Mouse (Mus musculus) lung, embryonic 15.5 days (tissue): ENCODE measurements at regions not wholly inside any gene's neighbourhood (a gene's known extent, or its start where the extent isn't known, plus 50 kb on each side); places are given as distances from the start of the nearest gene placed in this dataset.

Source experiments
- ATAC-seq: fragments of 200-750 bp; cut with Nextera tagmentation; 2 replicates; pipeline ENCODE4 v1.8.0; 2017; ENCODE audit warnings: moderate number of reproducible peaks, borderline replicate concordance; ENCODE audit not compliant: low FRiP score, low TSS enrichment; ENCODE audit errors: extremely low read depth
- H3K27ac ChIP-seq: fragments of 300-500 bp; sonication (generic); 2 replicates; pipeline ENCODE4 v1.5.1; 2015; ENCODE audit warnings: moderate library complexity, mild to moderate bottlenecking, inconsistent platforms
- H3K27me3 ChIP-seq: fragments of 300-500 bp; sonication (generic); 2 replicates; pipeline ENCODE4 v1.6.1; 2015; ENCODE audit warnings: inconsistent platforms
- H3K36me3 ChIP-seq: fragments of 300-500 bp; sonication (generic); 2 replicates; pipeline ENCODE4 v1.6.1; 2015; ENCODE audit warnings: inconsistent platforms
- H3K4me1 ChIP-seq: fragments of 300-500 bp; sonication (generic); 2 replicates; pipeline ENCODE4 v1.6.1; 2015; ENCODE audit warnings: inconsistent platforms
- H3K4me2 ChIP-seq: fragments of 300-500 bp; sonication (generic); 2 replicates; pipeline ENCODE4 v1.6.1; 2015; ENCODE audit warnings: inconsistent platforms, mild to moderate bottlenecking, moderate library complexity
- H3K4me3 ChIP-seq: fragments of 300-500 bp; sonication (generic); 2 replicates; pipeline ENCODE4 v1.5.1; 2015; ENCODE audit warnings: mild to moderate bottlenecking, inconsistent platforms
- H3K9ac ChIP-seq: fragments of 300-500 bp; sonication (generic); 2 replicates; pipeline ENCODE4 v1.6.1; 2015; ENCODE audit warnings: inconsistent platforms
- H3K9me3 ChIP-seq: fragments of 300-500 bp; sonication (generic); 2 replicates; pipeline ENCODE4 v1.6.1; 2016; ENCODE audit warnings: inconsistent platforms
- WGBS: fragments of 180-500 bp; shearing (Covaris S2); methylation state at CpG from one replicate; pipeline ENCODE4 v1.1.7; 2015; 5-methylcytosine and 5-hydroxymethylcytosine counted together

DNA sequence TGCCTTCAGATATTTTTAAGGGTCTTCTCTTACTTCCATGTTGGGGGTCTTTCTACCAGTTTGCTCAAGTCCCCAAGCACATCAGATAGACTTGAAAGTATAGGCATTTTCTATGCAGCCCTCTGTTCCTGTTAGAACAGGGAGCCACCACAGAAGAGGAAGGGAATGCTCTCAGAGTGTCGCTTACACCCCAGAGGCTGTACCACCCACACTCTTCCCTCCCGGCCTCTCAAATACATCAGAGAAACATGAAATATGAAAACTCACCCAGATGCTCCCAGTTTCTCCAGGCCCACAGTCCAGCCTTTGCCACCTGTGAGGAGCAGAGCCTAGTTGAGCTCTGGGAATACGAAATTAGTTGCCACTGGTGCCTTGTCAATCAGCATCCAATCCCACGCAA lies 423.2 kb upstream of the Meis1 start:
- no peak overlapping the region for H3K27ac ChIP-seq
- H3K4me2 ChIP-seq, result no peak overlapping the region
- H3K9ac ChIP-seq, result no peak overlapping the region
- 78% methylated on average over 4 of the region's 4 CpGs for WGBS
- no peaks in the 10 kb centered on the region; the same call in 1 of the 2 replicates for H3K9me3 ChIP-seq
- no peak for ATAC-seq
- no peaks in the 10 kb centered on the region for H3K36me3 ChIP-seq
- no peaks in the 10 kb centered on the region for H3K27me3 ChIP-seq
- H3K4me1 ChIP-seq, result no peaks in the 10 kb centered on the region
- no peak overlapping the region for H3K4me3 ChIP-seq

DNA sequence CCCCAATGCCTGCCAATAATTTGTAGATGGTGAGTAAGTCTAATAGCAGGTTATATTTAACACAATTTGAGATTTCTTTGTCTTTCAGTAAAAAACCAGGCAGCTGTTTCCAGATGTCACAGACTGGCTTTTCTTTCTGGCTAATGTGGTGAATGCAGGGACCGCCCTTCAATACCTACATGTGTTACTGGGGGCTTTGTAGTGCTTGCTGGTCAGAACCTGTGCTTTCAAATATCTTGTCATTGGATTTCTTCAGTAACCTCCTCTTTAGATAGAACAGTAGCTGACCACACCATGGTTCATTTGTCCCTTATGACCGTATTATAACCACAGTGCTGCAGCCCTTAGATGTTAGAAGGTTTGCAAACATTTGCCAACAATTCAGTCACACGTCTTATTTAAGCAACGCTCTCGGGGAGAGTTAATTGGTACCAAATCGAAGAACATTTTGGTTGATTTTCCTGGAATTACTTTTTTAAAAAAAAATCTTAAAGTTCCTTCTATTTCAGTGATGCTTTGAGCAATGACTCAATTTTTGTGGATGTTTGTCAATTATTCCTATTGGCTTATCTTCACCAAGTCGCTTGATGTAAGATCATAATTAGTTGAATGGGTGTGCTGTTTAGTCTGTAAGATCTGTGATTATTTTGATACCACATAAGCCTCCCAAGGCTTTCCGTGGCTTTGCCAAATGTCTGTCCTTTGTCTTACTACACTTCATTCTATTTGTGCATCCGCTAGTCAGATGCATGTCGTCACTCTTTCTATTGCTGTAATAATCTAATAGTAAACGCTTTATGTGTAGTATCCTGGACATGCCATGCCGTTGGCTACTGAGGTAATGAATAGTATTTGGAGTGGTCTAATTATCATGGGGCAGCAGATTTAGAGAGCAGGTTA lies 436.9 kb upstream of the Meis1 start:
- peak; percentile 69; the same call in 1 of the 2 replicates for ATAC-seq
- H3K9me3 ChIP-seq, result no peaks in the 10 kb centered on the region
- WGBS, result 58% methylated on average over 12 of the region's 12 CpGs

DNA sequence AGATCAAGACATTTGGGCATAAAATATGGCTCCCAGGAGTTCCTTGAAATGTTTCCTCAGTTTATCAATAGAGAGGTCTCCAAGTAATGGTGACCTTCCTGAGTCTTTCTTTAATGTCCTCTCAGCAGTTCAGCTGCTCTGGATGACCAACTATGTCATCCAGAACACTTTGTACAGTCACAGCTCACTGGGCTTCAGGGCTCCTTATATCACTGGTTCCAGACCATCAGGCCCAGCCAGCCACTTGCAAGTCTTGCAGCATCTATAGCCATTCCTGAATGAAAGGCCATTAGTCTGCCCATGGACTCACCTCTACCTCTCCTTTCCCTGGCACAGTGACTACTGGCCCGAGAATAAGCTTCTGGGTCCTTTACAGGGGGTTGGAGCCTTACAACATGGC lies 437.8 kb upstream of the Meis1 start:
- no peaks in the 10 kb centered on the region for H3K36me3 ChIP-seq
- no peaks in the 10 kb centered on the region for H3K27me3 ChIP-seq
- no peak overlapping the region for H3K4me2 ChIP-seq
- H3K4me3 ChIP-seq, result no peak overlapping the region
- 87% methylated on average over 1 of the region's 1 CpGs for WGBS
- H3K27ac ChIP-seq, result no peak overlapping the region
- H3K9ac ChIP-seq, result no peak overlapping the region
- no peak for ATAC-seq
- H3K9me3 ChIP-seq, result no peaks in the 10 kb centered on the region
- H3K4me1 ChIP-seq, result no peaks in the 10 kb centered on the region

More for the DNA sequence above, 436.9 kb upstream of the Meis1 start:
- Histone ChIP-seq H3K9ac (no peak overlapping the region), H3K27ac (no peak overlapping the region), H3K4me1 (no peaks in the 10 kb centered on the region), H3K4me3 (no peak overlapping the region), H3K36me3 (no peaks in the 10 kb centered on the region), H3K4me2 (no peak overlapping the region), H3K27me3 (no peaks in the 10 kb centered on the region)

DNA sequence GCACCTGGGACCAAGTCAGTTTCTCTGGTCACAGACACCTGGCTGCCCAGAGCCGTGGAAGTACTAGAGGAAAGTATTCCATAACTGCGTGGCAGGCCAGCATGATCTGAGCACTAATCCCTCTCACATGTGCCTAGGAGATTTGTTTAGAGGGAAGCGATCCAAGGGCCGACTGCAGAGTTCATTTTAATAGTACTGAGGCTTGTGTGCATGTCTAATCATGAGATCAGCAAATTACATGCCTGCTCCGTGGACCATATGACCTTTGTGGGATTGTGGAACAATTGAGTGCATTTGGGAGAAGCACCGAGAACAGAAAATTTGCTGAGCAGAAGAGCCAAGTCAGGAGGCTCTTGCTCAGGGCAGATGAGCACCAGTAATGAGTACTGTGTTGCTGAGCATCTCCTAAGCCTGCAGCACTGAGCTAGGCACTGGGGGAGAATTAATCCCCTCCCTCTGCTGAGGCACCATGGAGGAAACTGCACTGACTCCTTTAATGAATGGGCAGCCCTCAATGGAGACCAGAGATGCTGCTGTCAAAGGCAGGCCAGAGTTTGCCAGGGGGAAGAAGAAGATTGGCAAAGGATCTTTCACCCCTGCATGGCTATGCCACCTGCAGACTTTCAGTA lies 445.1 kb upstream of the Meis1 start:
- Histone ChIP-seq H3K9me3 (no peaks in the 10 kb centered on the region), H3K27ac (no peak overlapping the region), H3K4me1 (no peaks in the 10 kb centered on the region), H3K9ac (no peak overlapping the region), H3K36me3 (no peaks in the 10 kb centered on the region), H3K27me3 (no peaks in the 10 kb centered on the region), H3K4me2 (no peak overlapping the region), H3K4me3 (no peak overlapping the region)
- no peak for ATAC-seq
- WGBS, result 72% methylated on average over 6 of the region's 6 CpGs

DNA sequence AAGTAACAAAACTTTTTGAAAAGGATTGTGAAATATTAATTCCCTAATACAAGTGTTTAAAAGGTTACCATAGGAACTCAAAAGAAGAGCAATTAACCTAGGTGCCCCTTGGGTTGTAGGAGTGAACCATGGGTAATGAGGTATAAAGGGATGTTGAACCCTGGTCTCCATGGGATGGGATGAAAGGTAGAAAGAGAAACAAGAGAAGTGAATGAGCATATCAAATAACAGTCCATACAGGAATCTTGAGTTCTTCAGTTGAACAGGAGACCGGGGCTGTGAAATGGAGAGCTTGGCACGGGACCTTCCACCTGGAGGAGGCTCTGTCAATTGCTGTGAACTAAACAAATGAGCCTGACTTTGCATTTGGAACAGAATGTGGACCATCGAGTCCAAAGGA lies 449.6 kb upstream of the Meis1 start:
- Histone ChIP-seq H3K27me3 (no peaks in the 10 kb centered on the region), H3K9ac (no peak overlapping the region), H3K9me3 (no peaks in the 10 kb centered on the region), H3K4me1 (no peaks in the 10 kb centered on the region), H3K36me3 (no peaks in the 10 kb centered on the region), H3K4me3 (no peak overlapping the region), H3K4me2 (no peak overlapping the region), H3K27ac (no peak overlapping the region)
- WGBS, result 82% methylated on average over 3 of the region's 3 CpGs
- no peak for ATAC-seq

DNA sequence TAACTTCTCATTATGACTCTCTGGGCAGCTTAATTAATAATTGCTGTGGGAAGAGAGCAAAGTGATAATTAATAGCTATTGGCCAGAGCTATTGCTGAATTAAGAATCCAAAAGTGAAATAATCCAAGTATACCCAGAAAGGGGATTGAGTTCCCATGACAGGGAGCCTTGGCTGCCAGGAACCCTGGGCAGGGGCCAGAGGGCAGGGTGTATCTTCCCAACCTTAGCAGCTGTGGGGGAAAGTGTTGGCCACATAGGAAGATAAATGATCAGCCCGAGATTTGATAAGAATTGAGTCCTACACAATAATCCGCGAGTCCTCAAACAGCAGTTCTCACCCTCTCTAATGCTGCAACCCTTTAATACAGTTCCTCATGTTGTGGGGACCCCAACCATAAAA lies 450.0 kb upstream of the Meis1 start:
- no peak overlapping the region for H3K27ac ChIP-seq
- ATAC-seq, result no peak
- WGBS, result 80% methylated on average over 3 of the region's 3 CpGs

DNA sequence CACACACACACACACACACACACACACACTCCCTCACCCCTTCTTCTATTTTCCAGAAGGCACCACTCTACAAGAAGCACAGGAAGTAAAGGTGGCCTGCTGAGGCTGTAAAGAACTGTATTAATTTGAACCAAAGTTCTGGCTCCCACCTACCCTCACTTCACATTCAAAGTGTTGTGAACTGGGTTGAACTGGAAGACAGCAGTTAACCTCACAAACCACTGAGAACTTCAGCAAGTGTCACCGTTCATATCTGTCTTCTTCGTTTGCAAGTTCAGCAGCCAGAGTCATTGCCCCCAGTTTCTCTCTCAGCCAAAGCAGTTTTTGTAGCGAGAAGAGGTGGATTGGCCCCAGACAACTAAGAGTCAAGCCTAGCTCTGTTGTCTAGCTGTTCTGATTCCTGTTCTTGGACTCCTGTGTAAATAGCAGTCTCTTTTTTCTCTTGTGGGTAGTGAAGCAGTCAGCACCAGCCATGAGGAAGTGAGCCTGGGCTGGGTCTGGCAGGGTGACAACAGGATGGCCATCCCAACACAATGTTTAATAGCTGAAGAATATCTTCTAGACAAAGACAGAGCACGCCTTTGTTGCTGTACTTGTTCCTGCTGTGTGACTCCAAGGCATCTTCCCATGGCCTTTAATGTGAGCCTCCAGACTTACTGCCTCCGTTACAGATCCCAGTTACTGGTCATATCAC lies 452.0 kb upstream of the Meis1 start:
- H3K36me3 ChIP-seq, result no peaks in the 10 kb centered on the region
- no peak overlapping the region for H3K4me3 ChIP-seq
- ATAC-seq, result no peak
- H3K9me3 ChIP-seq, result no peaks in the 10 kb centered on the region
- no peaks in the 10 kb centered on the region for H3K27me3 ChIP-seq
- no peak overlapping the region for H3K9ac ChIP-seq
- no peak overlapping the region for H3K4me2 ChIP-seq
- WGBS, result 79% methylated on average over 5 of the region's 5 CpGs
- peaks cover 4% of the 10 kb centered on the region; the same call in 1 of the 2 replicates for H3K4me1 ChIP-seq
- no peak overlapping the region for H3K27ac ChIP-seq

More for the DNA sequence above, 450.0 kb upstream of the Meis1 start:
- H3K4me2 ChIP-seq, result no peak overlapping the region
- no peaks in the 10 kb centered on the region for H3K4me1 ChIP-seq
- H3K9me3 ChIP-seq, result no peaks in the 10 kb centered on the region
- H3K4me3 ChIP-seq, result no peak overlapping the region
- H3K36me3 ChIP-seq, result no peaks in the 10 kb centered on the region
- no peaks in the 10 kb centered on the region for H3K27me3 ChIP-seq
- H3K9ac ChIP-seq, result no peak overlapping the region

DNA sequence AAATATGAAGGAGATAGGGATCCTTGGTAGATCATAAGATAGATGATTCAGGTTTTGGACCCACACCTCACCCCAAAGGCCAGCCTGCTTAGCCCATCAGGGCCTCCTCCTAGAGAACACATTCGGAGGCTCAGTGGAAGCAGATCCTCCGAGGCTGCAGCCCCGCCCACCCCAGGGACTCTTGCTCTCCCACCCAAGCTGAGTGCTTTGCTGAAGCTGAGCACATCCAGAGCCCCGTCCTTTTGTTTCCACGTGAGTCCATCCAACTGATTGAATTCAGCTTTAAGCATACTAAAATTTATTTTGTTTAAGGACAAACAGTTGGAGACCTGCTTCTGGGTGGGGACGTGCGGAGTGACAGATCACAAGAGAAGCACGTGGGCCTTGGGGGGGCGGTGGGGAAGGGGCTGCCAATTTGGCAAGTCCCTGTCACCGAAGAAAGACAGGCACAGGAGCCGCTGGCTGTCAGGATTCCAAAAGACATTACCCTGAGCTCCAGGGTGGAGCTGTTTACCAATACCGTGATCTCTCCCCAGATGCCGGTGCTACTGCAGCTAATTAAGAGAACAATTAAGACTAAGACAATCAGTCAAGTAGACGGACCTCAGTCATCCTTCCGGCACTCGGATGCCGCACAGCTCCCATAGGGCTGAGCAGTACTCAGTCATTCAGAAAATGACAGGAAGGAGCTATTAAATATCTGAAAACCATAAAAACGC lies 448.9 kb upstream of the Spred2 start:
- H3K27me3 ChIP-seq, result no peaks in the 10 kb centered on the region
- no peak for ATAC-seq
- no peak overlapping the region for H3K4me3 ChIP-seq
- 26% methylated on average over 18 of the region's 18 CpGs for WGBS
- H3K9me3 ChIP-seq, result no peaks in the 10 kb centered on the region
- H3K9ac ChIP-seq, result no peak overlapping the region
- no peaks in the 10 kb centered on the region for H3K36me3 ChIP-seq
- H3K4me1 ChIP-seq, result peaks cover 4% of the 10 kb centered on the region; the same call in 1 of the 2 replicates
- H3K27ac ChIP-seq, result no peak overlapping the region
- H3K4me2 ChIP-seq, result peak overlapping the region; percentile 27

DNA sequence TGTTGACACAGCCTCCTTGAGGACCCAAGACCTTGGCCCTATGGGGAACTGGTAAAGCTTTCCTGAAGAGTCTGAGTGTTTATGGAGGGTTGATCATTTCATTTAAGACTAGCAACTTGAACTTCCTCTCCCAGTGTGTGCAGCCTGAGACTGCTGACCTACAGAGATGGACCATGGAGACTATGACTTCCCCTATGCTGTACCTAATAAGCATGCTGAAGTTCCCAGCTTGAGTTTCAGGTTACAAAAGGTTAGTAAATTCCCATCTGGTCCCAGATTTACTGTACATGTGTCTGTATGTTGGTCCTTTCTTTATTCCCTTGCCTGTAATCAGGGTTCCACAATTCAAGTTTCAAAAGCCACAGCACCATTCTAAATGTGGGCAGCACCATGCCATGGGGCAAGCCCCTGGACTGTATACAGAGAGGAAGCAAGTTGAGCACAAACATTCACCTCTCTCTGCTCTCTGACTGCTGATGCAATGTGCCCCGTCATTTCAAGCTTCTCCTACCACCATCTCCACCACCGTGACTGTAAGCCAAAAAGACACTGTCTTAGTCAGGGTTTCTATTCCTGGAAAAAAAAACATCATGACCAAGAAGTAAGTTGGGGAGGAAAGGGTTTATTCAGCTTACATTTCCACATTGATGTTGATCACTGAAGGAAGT lies 431.0 kb upstream of the Spred2 start:
- no peak overlapping the region for H3K4me2 ChIP-seq
- no peak overlapping the region for H3K4me3 ChIP-seq
- H3K27me3 ChIP-seq, result no peaks in the 10 kb centered on the region
- H3K9me3 ChIP-seq, result no peaks in the 10 kb centered on the region
- ATAC-seq, result no peak
- 73% methylated on average over 2 of the region's 2 CpGs for WGBS
- H3K36me3 ChIP-seq, result no peaks in the 10 kb centered on the region
- no peaks in the 10 kb centered on the region for H3K4me1 ChIP-seq
- no peak overlapping the region for H3K9ac ChIP-seq
- no peak overlapping the region for H3K27ac ChIP-seq

DNA sequence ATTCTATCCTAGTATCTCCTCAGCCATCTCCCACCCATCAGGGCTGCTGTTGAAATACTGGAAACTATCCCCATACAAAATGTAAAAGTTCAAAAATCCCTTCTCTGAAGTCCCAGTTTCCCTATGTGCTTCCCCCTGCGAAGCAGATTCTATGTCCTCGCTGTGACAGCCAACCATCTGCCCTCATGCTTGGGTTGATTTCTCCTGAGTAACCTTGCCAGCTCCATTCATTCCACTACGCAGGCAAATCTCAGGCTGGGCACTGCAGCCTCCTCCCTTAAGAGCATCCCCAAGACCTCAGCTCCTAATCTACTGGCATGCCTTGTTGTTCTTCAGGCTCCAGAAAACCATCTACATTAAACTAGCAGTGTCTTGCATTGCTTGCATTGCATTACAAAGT lies 402.5 kb upstream of the Spred2 start:
- no peak overlapping the region for H3K4me3 ChIP-seq
- no peaks in the 10 kb centered on the region for H3K4me1 ChIP-seq
- H3K27ac ChIP-seq, result no peak overlapping the region
- no peak for ATAC-seq
- H3K36me3 ChIP-seq, result no peaks in the 10 kb centered on the region
- H3K27me3 ChIP-seq, result no peaks in the 10 kb centered on the region
- 95% methylated on average over 3 of the region's 3 CpGs for WGBS
- H3K9me3 ChIP-seq, result no peaks in the 10 kb centered on the region
- H3K9ac ChIP-seq, result no peak overlapping the region
- H3K4me2 ChIP-seq, result no peak overlapping the region

DNA sequence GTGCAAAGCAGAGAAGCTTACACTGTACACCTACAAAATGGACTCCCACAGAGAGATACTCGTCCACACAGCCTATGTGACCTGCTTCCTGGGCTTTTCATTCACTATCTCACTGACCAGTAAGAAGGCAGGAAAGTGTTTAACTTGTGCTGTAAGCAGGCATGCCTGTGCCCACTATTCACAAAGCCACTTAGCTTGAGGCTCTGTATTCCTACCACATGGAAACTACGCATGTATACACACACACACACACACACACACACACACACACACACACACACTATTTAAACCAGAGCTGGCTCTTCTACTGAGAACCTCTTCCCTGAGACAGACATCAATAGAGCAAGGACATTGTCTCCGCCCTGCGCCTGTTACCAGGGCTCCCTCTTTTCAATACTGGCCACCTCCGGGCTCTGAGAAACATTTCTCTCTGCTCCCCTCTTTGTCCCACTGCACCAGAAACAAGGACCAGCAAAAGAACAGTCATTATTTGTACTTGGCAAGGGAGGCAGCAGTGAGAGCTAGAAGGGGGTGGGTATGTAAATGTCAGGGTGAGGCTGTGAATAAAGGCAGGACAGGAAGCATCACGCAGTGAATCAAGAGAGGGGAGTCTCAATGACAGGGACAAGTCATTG lies 400.2 kb upstream of the Spred2 start:
- Histone ChIP-seq H3K36me3 (no peaks in the 10 kb centered on the region), H3K4me1 (no peaks in the 10 kb centered on the region), H3K27ac (no peak overlapping the region), H3K4me2 (no peak overlapping the region), H3K4me3 (no peak overlapping the region), H3K9ac (no peak overlapping the region), H3K9me3 (no peaks in the 10 kb centered on the region), H3K27me3 (no peaks in the 10 kb centered on the region)
- no peak for ATAC-seq
- WGBS, result 70% methylated on average over 6 of the region's 6 CpGs
